In the genomic region with DNA sequence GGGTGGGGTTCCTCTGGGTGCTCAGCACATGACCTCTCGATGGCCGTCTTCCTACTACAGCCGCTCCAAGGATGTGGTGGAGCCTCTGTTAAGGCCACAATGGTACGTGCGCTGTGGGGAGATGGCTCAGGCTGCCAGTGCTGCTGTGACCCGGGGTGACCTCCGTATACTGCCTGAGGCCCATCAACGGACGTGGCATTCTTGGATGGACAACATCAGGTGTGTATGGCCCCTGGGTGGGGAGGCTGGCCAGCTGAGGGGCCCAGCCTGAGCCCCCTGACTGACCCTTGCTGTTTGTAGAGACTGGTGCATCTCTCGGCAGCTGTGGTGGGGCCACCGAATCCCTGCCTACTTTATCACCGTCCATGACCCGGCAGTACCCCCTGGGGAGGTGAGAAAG, we compare ENCODE assay signal across 17 mouse cellular contexts. TPM values are rescaled to one million over a fixed set of nuclear protein-coding genes. Genes with fewer than 3 reads are reported as not detected.
DNase-seq lines count a peak whose midpoint lies in the region; ATAC-seq and TF ChIP-seq lines count a peak whose summit lies in the region.
"Had no signal": no experiment of that assay in that cellular context is flagged by ENCODE, and none has a peak within 500 bp of the region (broad histone marks: within the 10 kb centered on the region; RNA-seq: fewer than 3 reads in every experiment).

No protein-coding gene starts in this region.

- H3K4me3 ChIP-seq in myocyte: no peak overlapping the region
- H3K4me3 ChIP-seq: embryonic facial prominence, embryonic 13.5 days; forebrain, embryonic 13.5 days; heart, embryonic 15.5 days; intestine, embryonic 15.5 days had no signal

- H3K36me3 ChIP-seq in myocyte (ENCODE audit: control insufficient read depth, insufficient read depth): peaks cover 29% of the 10 kb centered on the region

- no peak overlapping the region for H3ac ChIP-seq in myocyte (ENCODE audit: control insufficient read depth, insufficient read length)

- H3K27me3 ChIP-seq in myocyte (ENCODE audit: control insufficient read depth, insufficient read depth, insufficient read length): no peaks in the 10 kb centered on the region
- H3K27me3 ChIP-seq: embryonic facial prominence, embryonic 13.5 days; forebrain, embryonic 13.5 days; heart, embryonic 15.5 days; intestine, embryonic 15.5 days had no signal

- ATAC-seq in megakaryocyte, adult 5-6 weeks (ENCODE audit: poor library complexity, severe bottlenecking): no peak
- ATAC-seq: forebrain, embryonic 13.5 days; intestine, embryonic 15.5 days had no signal

- DNase-seq in cerebellum, adult 8-10 months: peak; percentile 20
- no peak for DNase-seq in cerebellum, postnatal 36 days
- peak; percentile 3 for DNase-seq in gastrocnemius, postnatal 25 days
- no peak for DNase-seq in gastrocnemius, postnatal 10 days
- peak; percentile 5 for DNase-seq in kidney, postnatal 10 days
- no peak for DNase-seq in kidney, postnatal 36 days
- DNase-seq: adrenal gland, postnatal 10 days; embryo, embryonic 11 days; gastrocnemius, postnatal 14 days; heart, postnatal 14 days had no signal

- peaks cover 4% of the 10 kb centered on the region for H3K79me2 ChIP-seq in myocyte (ENCODE audit: control insufficient read depth, insufficient read depth)

- peak; percentile 19 for TF ChIP-seq POLR2A in myocyte (IDR thresholded peaks at IDR 0.05; ENCODE audit: insufficient read length, low read depth)

- H3K4me2 ChIP-seq in myocyte (ENCODE audit: low read depth): no peak overlapping the region
- H3K4me2 ChIP-seq: embryonic facial prominence, embryonic 13.5 days; forebrain, embryonic 13.5 days; heart, embryonic 15.5 days; hindbrain, embryonic 14.5 days; intestine, embryonic 15.5 days had no signal

TF ChIP-seq in myocyte, 11 proteins besides CTCF, POLR2A, EP300 and RAD21:
- no peak for TF ChIP-seq MYOG (IDR thresholded peaks at IDR 0.05; ENCODE audit: control insufficient read depth in 1 of 3, insufficient read depth in 1 of 3, insufficient read length in 2 of 3, low read depth in 2 of 3)
- no peak for TF ChIP-seq MYOD1 (IDR thresholded peaks at IDR 0.05; ENCODE audit: control insufficient read depth in 1 of 3, insufficient read length in 2 of 3, low read depth in 2 of 3)
- TF ChIP-seq USF1 (IDR thresholded peaks at IDR 0.05; ENCODE audit: low read depth): no peak
- TF ChIP-seq E2F4 (IDR thresholded peaks at IDR 0.05; ENCODE audit: insufficient read depth): no peak
- no peak for TF ChIP-seq MAX (IDR thresholded peaks at IDR 0.05; ENCODE audit: low read depth)
- TF ChIP-seq REST (IDR thresholded peaks at IDR 0.05; ENCODE audit: insufficient read depth, insufficient read length): no peak
- no peak for TF ChIP-seq SRF (IDR thresholded peaks at IDR 0.05; ENCODE audit: control insufficient read depth, insufficient read length, low read depth)
- TF ChIP-seq CEBPB (IDR thresholded peaks at IDR 0.05; ENCODE audit: insufficient read depth, poor library complexity, severe bottlenecking): no peak
- no peak for TF ChIP-seq TCF12 (IDR thresholded peaks at IDR 0.05; ENCODE audit: insufficient read depth, poor library complexity, severe bottlenecking)

RNA-seq across cellular contexts. Expression of gene Vwa7, which starts 3.9 kb away (rescaled TPM):
- 1 to 10 TPM; 9.0 to 9.6 TPM for total RNA-seq in gastrocnemius, postnatal 25 days (2021)
- total RNA-seq in gastrocnemius, postnatal 10 days (2021): 1 to 10 TPM; 2.0 to 2.5 TPM
- 0.05 TPM for polyA plus RNA-seq in myocyte (2012; fragmentation: generic; extraction: Trizol)
- total RNA-seq in megakaryocyte, adult 5-6 weeks (2015): 0.07 TPM in 1 of 2 replicates, not detected in the other
- 0.11 TPM in 1 of 2 replicates, not detected in the other for total RNA-seq in megakaryocyte, adult 5-6 weeks (2017)

RNA-seq across cellular contexts. Expression of gene Vars, which starts 11.6 kb away (rescaled TPM):
- 10 to 100 TPM; 29.4 to 31.2 TPM for total RNA-seq in gastrocnemius, postnatal 25 days (2021)
- 10 to 100 TPM; 31.4 to 40.7 TPM for total RNA-seq in gastrocnemius, postnatal 10 days (2021)
- polyA plus RNA-seq in myocyte (2012; fragmentation: generic; extraction: Trizol): 208 TPM
- 42.2 and 61.8 TPM in 2 replicates for total RNA-seq in megakaryocyte, adult 5-6 weeks (2015)
- 110 and 165 TPM in 2 replicates for total RNA-seq in megakaryocyte, adult 5-6 weeks (2017)

RNA-seq across cellular contexts. Expression of gene Sapcd1, which starts 15.4 kb away (rescaled TPM):
- total RNA-seq in gastrocnemius, postnatal 25 days (2021): under 1 TPM in 1 of 2 experiments, not detected in 1; 0.31 TPM
- 1 to 10 TPM; 2.8 to 3.1 TPM for total RNA-seq in gastrocnemius, postnatal 10 days (2021)
- 0.14 TPM for polyA plus RNA-seq in myocyte (2012; fragmentation: generic; extraction: Trizol)
- total RNA-seq in megakaryocyte, adult 5-6 weeks (2015): 1.4 and 1.5 TPM in 2 replicates
- 0.22 TPM in 1 of 2 replicates, not detected in the other for total RNA-seq in megakaryocyte, adult 5-6 weeks (2017)

RNA-seq across cellular contexts. Expression of gene Lsm2, which starts 30.8 kb away (rescaled TPM):
- 10 to 100 TPM; 15.0 to 15.4 TPM for total RNA-seq in gastrocnemius, postnatal 25 days (2021)
- 10 to 100 TPM; 24.7 to 28.2 TPM for total RNA-seq in gastrocnemius, postnatal 10 days (2021)
- 52.3 TPM for polyA plus RNA-seq in myocyte (2012; fragmentation: generic; extraction: Trizol)
- total RNA-seq in megakaryocyte, adult 5-6 weeks (2015): 85.8 and 141 TPM in 2 replicates
- 13.2 and 31.2 TPM in 2 replicates for total RNA-seq in megakaryocyte, adult 5-6 weeks (2017)

RNA-seq across cellular contexts. Expression of gene Msh5, which starts 34.1 kb away (rescaled TPM):
- total RNA-seq in gastrocnemius, postnatal 25 days (2021): under 1 TPM; 0.67 to 0.72 TPM
- total RNA-seq in gastrocnemius, postnatal 10 days (2021): 1 to 10 TPM; 1.5 to 3.5 TPM
- 2.1 TPM for polyA plus RNA-seq in myocyte (2012; fragmentation: generic; extraction: Trizol)
- total RNA-seq in megakaryocyte, adult 5-6 weeks (2015): 7.4 and 7.5 TPM in 2 replicates
- 3.6 and 6.3 TPM in 2 replicates for total RNA-seq in megakaryocyte, adult 5-6 weeks (2017)

Comparison
In these comparisons a context has a peak if more than half of its experiments do, and no peak if none do; other contexts are left out.
1. DNase-seq: peak in cerebellum, adult 8-10 months (single experiment), gastrocnemius, postnatal 25 days (single experiment) and kidney, postnatal 10 days (single experiment); none in cerebellum, postnatal 36 days (0 of 2), gastrocnemius, postnatal 10 days (single experiment) and kidney, postnatal 36 days (0 of 2).